Mouse (Mus musculus): ENCODE measurements at regions not wholly inside any gene's neighbourhood (a gene's known extent, or its start where the extent isn't known, plus 50 kb on each side); places are given as distances from the start of the nearest gene placed in this dataset.

GRCm38 (mm10) chr10:71667160-71667571, 319.6 kb downstream of the Ipmk start:
- Histone ChIP-seq H3K4me3 (ENCODE audit: low read depth, low read length) (no peak overlapping the region), H3K36me3 (ENCODE audit: insufficient read depth) (no peaks in the 10 kb centered on the region), H3K9ac (no peak overlapping the region), H3K4me1 (ENCODE audit: insufficient read depth) (no peaks in the 10 kb centered on the region), H3K27ac (ENCODE audit: low read depth, low read length) (no peak overlapping the region), H3K27me3 (ENCODE audit: insufficient read depth, low read length) (no peaks in the 10 kb centered on the region), H3K9me3 (ENCODE audit: low read length) (no peaks in the 10 kb centered on the region), H3K4me2 (ENCODE audit: low read depth) (no peak overlapping the region)
- whole genome bisulfite sequencing: 37% methylated on average over 7 of the region's 7 CpGs
- peak; percentile 83 for DNase-seq
- TF ChIP-seq CTCF (IDR thresholded peaks at IDR 0.05; ENCODE audit: low read depth): no peak
- peak; percentile 91 for ATAC-seq

GRCm38 (mm10) chr10:71679240-71679639, 331.7 kb downstream of the Ipmk start:
- no peaks in the 10 kb centered on the region for H3K4me1 ChIP-seq (ENCODE audit: insufficient read depth)
- H3K9ac ChIP-seq: no peak overlapping the region
- no peak for TF ChIP-seq CTCF (IDR thresholded peaks at IDR 0.05; ENCODE audit: low read depth)
- no peaks in the 10 kb centered on the region for H3K36me3 ChIP-seq (ENCODE audit: insufficient read depth)
- no peaks in the 10 kb centered on the region for H3K9me3 ChIP-seq (ENCODE audit: low read length)
- no peak for ATAC-seq
- no peak overlapping the region for H3K4me2 ChIP-seq (ENCODE audit: low read depth)
- no peak overlapping the region for H3K4me3 ChIP-seq (ENCODE audit: low read depth, low read length)
- no peaks in the 10 kb centered on the region for H3K27me3 ChIP-seq (ENCODE audit: insufficient read depth, low read length)
- DNase-seq: no peak
- WGBS: 59% methylated on average over 5 of the region's 5 CpGs
- no peak overlapping the region for H3K27ac ChIP-seq (ENCODE audit: low read depth, low read length)

DNA sequence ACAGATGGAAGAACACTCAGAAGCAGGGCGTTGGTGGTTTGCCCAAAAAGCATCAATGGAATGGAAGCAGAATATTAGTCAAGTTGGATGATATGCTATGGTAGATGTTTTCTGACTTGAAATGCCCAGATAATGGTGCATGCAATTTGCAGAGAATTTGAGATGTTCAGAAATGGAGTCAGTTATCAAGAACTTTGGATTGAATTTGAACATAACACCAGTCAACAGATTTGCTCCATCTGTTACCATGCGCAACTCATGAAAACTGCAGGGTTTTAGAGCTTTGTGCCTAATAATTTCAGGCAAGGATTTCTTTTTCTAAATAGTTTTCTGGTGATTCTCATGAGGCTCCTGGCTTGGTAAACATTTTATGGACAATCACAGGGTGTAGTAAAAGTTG, 365.9 kb downstream of the Ipmk start:
- no peaks in the 10 kb centered on the region for H3K9me3 ChIP-seq (ENCODE audit: low read length)
- DNase-seq (peak; percentile 13), ATAC-seq (no peak)
- H3K4me1 ChIP-seq (ENCODE audit: insufficient read depth): no peaks in the 10 kb centered on the region
- no peak overlapping the region for H3K27ac ChIP-seq (ENCODE audit: low read depth, low read length)
- H3K4me2 ChIP-seq (ENCODE audit: low read depth): no peak overlapping the region
- H3K4me3 ChIP-seq (ENCODE audit: low read depth, low read length): no peak overlapping the region
- WGBS: 86% methylated on average over 2 of the region's 2 CpGs
- no peak overlapping the region for H3K9ac ChIP-seq
- no peaks in the 10 kb centered on the region for H3K36me3 ChIP-seq (ENCODE audit: insufficient read depth)
- TF ChIP-seq CTCF (IDR thresholded peaks at IDR 0.05; ENCODE audit: low read depth): no peak
- H3K27me3 ChIP-seq (ENCODE audit: insufficient read depth, low read length): no peaks in the 10 kb centered on the region

DNA sequence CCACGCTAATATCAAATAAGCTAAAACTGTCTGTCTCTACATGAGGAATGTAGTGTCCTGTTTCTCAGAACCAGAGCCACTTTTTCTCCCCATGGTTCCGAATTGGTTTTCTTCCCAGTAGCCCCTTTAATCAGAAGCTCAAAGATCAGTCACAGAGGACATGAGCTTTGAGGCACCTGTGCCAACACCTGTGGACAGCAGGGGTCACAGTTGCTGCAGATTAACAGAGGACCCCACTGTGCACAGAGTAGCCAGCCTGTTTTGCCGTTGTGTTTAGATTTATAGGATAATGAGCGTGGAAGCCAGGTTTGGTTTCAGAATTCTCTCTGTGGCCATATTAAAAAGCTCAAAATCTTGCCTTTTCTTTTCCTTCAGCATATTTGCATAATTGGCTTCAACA, 380.2 kb downstream of the Ipmk start:
- DNase-seq: no peak
- no peak for TF ChIP-seq CTCF (IDR thresholded peaks at IDR 0.05; ENCODE audit: low read depth)

GRCm38 (mm10) chr10:71733821-71734220, 386.3 kb downstream of the Ipmk start:
- H3K27me3 ChIP-seq (ENCODE audit: insufficient read depth, low read length): no peaks in the 10 kb centered on the region
- 67% methylated on average over 3 of the region's 3 CpGs for WGBS
- no peaks in the 10 kb centered on the region for H3K9me3 ChIP-seq (ENCODE audit: low read length)
- no peaks in the 10 kb centered on the region for H3K4me1 ChIP-seq (ENCODE audit: insufficient read depth)
- ATAC-seq: no peak
- H3K4me2 ChIP-seq (ENCODE audit: low read depth): no peak overlapping the region
- no peak for TF ChIP-seq CTCF (IDR thresholded peaks at IDR 0.05; ENCODE audit: low read depth)
- H3K36me3 ChIP-seq (ENCODE audit: insufficient read depth): no peaks in the 10 kb centered on the region
- H3K9ac ChIP-seq: no peak overlapping the region
- no peak for DNase-seq
- no peak overlapping the region for H3K27ac ChIP-seq (ENCODE audit: low read depth, low read length)
- H3K4me3 ChIP-seq (ENCODE audit: low read depth, low read length): no peak overlapping the region

More for the DNA sequence above, 380.2 kb downstream of the Ipmk start:
- Histone ChIP-seq H3K4me3 (ENCODE audit: low read depth, low read length) (no peak overlapping the region), H3K27me3 (ENCODE audit: insufficient read depth, low read length) (no peaks in the 10 kb centered on the region), H3K4me2 (ENCODE audit: low read depth) (no peak overlapping the region), H3K27ac (ENCODE audit: low read depth, low read length) (no peak overlapping the region), H3K36me3 (ENCODE audit: insufficient read depth) (no peaks in the 10 kb centered on the region), H3K9me3 (ENCODE audit: low read length) (no peaks in the 10 kb centered on the region), H3K4me1 (ENCODE audit: insufficient read depth) (peaks cover 3% of the 10 kb centered on the region; the same call in 1 of the 2 replicates), H3K9ac (no peak overlapping the region)
- no peak for ATAC-seq
- 44% methylated on average over 4 of the region's 4 CpGs for WGBS

GRCm38 (mm10) chr10:71734481-71734880, 386.9 kb downstream of the Ipmk start:
- DNase-seq: no peak
- Histone ChIP-seq H3K4me2 (ENCODE audit: low read depth) (no peak overlapping the region), H3K9me3 (ENCODE audit: low read length) (no peaks in the 10 kb centered on the region), H3K9ac (no peak overlapping the region), H3K27me3 (ENCODE audit: insufficient read depth, low read length) (no peaks in the 10 kb centered on the region), H3K4me3 (ENCODE audit: low read depth, low read length) (no peak overlapping the region), H3K27ac (ENCODE audit: low read depth, low read length) (no peak overlapping the region), H3K4me1 (ENCODE audit: insufficient read depth) (no peaks in the 10 kb centered on the region), H3K36me3 (ENCODE audit: insufficient read depth) (no peaks in the 10 kb centered on the region)
- TF ChIP-seq CTCF (IDR thresholded peaks at IDR 0.05; ENCODE audit: low read depth): no peak
- no peak for ATAC-seq
- 76% methylated on average over 2 of the region's 2 CpGs for WGBS

- Histone ChIP-seq H3K4me1 (ENCODE audit: insufficient read depth) (no peaks in the 10 kb centered on the region), H3K4me2 (ENCODE audit: low read depth) (no peak overlapping the region), H3K27me3 (ENCODE audit: insufficient read depth, low read length) (no peaks in the 10 kb centered on the region), H3K4me3 (ENCODE audit: low read depth, low read length) (no peak overlapping the region), H3K27ac (ENCODE audit: low read depth, low read length) (no peak overlapping the region), H3K9ac (no peak overlapping the region), H3K9me3 (ENCODE audit: low read length) (no peaks in the 10 kb centered on the region), H3K36me3 (ENCODE audit: insufficient read depth) (no peaks in the 10 kb centered on the region)
- ATAC-seq (no peak), DNase-seq (no peak)
- TF ChIP-seq CTCF (IDR thresholded peaks at IDR 0.05; ENCODE audit: low read depth): no peak
- 11% methylated on average over 4 of the region's 4 CpGs for WGBS
Measured at GRCm38 (mm10) chr10:71738280-71738679, 390.7 kb downstream of the Ipmk start.
